ENCODE assay signal across 26 mouse cellular contexts in the genomic region with DNA sequence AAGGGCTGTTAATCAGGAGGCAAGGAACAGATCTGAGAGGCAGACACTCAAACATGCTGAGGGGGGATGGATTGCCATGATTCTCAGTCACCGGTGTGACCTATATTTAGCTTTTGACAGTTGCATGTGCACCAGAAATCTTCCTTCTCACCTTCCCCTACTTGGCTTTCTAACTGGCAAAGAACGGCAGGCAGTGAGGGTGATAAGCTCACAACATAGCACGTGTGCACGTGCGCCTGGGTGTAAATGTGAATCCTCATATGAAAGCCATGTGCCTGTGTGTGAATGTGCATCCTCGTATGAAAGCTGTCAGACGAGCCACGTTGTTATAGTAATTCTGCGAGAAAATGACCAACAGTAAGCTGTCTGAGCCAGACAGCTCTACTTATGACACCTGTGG.
A peak's percentile ranks its signal among the peaks of the same experiment; 100 is the strongest.
DNase-seq lines count a peak whose midpoint lies in the region; ATAC-seq and TF ChIP-seq lines count a peak whose summit lies in the region.
"Had no signal": no experiment of that assay in that cellular context is flagged by ENCODE, and none has a peak within 500 bp of the region (broad histone marks: within the 10 kb centered on the region; RNA-seq: fewer than 3 reads in every experiment).

No protein-coding gene starts in this region.

- TF ChIP-seq CTCF in left cerebral cortex, adult 2 months (IDR thresholded peaks at IDR 0.05), result no peak

- no peaks in the 10 kb centered on the region for H3K27me3 ChIP-seq in forebrain, embryonic 14.5 days (replicated peaks; ENCODE audit: control insufficient read depth, insufficient read depth, low read length)
- H3K27me3 ChIP-seq in forebrain, embryonic 11.5 days (ENCODE audit: control insufficient read depth, insufficient read depth, low read length), result no peaks in the 10 kb centered on the region
- no peaks in the 10 kb centered on the region for H3K27me3 ChIP-seq in kidney, embryonic 15.5 days
- H3K27me3 ChIP-seq: heart, embryonic 12.5 days; intestine, embryonic 15.5 days; liver, embryonic 15.5 days; lung, embryonic 15.5 days; midbrain, embryonic 12.5 days; stomach, embryonic 15.5 days had no signal

- 91% methylated on average over 9 of the region's 9 CpGs for WGBS in forebrain, embryonic 14.5 days
- 91% methylated on average over 9 of the region's 9 CpGs for WGBS in forebrain, embryonic 11.5 days
- WGBS in kidney, embryonic 15.5 days, result 86% methylated on average over 9 of the region's 9 CpGs

- intact Hi-C loops in left cerebral cortex, adult 2 months (cut with DNase I), result loop anchor here (5.0 kb wide), 2 partner anchors 84 to 149 kb away; no protein-coding TSS in a partner anchor
- intact Hi-C loops in left cerebral cortex, postnatal 4 days (cut with DNase I), result loop anchor here (5.0 kb wide), 1 partner anchor 124 kb away; no protein-coding TSS in a partner anchor
- intact Hi-C loops in left cerebral cortex, postnatal 14 days (cut with DNase I), result loop anchor here (5.0 kb wide), 1 partner anchor 129 kb away; no protein-coding TSS in a partner anchor

- H3K36me3 ChIP-seq in forebrain, embryonic 14.5 days (ENCODE audit: control insufficient read depth, insufficient read depth, low read length), result no peaks in the 10 kb centered on the region
- no peaks in the 10 kb centered on the region for H3K36me3 ChIP-seq in forebrain, embryonic 11.5 days (ENCODE audit: control insufficient read depth, insufficient read depth, low read length)
- H3K36me3 ChIP-seq in kidney, embryonic 15.5 days, result no peaks in the 10 kb centered on the region
- H3K36me3 ChIP-seq: heart, embryonic 12.5 days; hindbrain, embryonic 10.5 days; intestine, embryonic 15.5 days; limb, embryonic 10.5 days; liver, embryonic 15.5 days; lung, embryonic 15.5 days; midbrain, embryonic 12.5 days; stomach, embryonic 15.5 days had no signal

- H3K4me3 ChIP-seq in forebrain, embryonic 14.5 days (ENCODE audit: low read depth, low read length), result no peak overlapping the region
- no peak overlapping the region for H3K4me3 ChIP-seq in forebrain, embryonic 11.5 days (ENCODE audit: low read depth, low read length)
- no peak overlapping the region for H3K4me3 ChIP-seq in left cerebral cortex, adult 2 months
- no peak overlapping the region for H3K4me3 ChIP-seq in kidney, embryonic 15.5 days (replicated peaks)
- H3K4me3 ChIP-seq: heart, embryonic 12.5 days; hindbrain, embryonic 10.5 days; intestine, embryonic 15.5 days; limb, embryonic 10.5 days; liver, embryonic 15.5 days; lung, embryonic 15.5 days; midbrain, embryonic 12.5 days; stomach, embryonic 15.5 days had no signal

- DNase-seq in forebrain, embryonic 14.5 days (ENCODE audit: low spot score), result peak; percentile 25
- DNase-seq in forebrain, embryonic 11.5 days (ENCODE audit: low spot score), result no peak
- no peak for DNase-seq in left cerebral cortex, adult 2 months (ENCODE audit: extremely low spot score in 1 of 2, low spot score in 2 of 2)
- DNase-seq in left cerebral cortex, postnatal 4 days, result no peak
- peak; percentile 28 to 78 for DNase-seq in left cerebral cortex, postnatal 14 days (ENCODE audit: low spot score in 2 of 2)
- DNase-seq in lung, postnatal 25 days (ENCODE audit: low spot score), result no peak
- DNase-seq: adrenal gland, postnatal 14 days; cerebellum, adult 11 months; cerebellum, adult 9-11 months; gastrocnemius, postnatal 10 days; heart, postnatal 10 days; kidney, adult 8-10 months; kidney, postnatal 14 days; liver; thymus, postnatal 36 days had no signal

- ATAC-seq in forebrain, embryonic 14.5 days, result no peak; the same call in 1 of the 2 replicates
- ATAC-seq in forebrain, embryonic 11.5 days (replicated peaks; ENCODE audit: low FRiP score), result no peak
- ATAC-seq in kidney, embryonic 15.5 days (replicated peaks; ENCODE audit: low FRiP score), result no peak
- ATAC-seq: hindbrain, embryonic 16.5 days; intestine, embryonic 15.5 days had no signal

- no peaks in the 10 kb centered on the region for H3K4me1 ChIP-seq in forebrain, embryonic 14.5 days (ENCODE audit: control insufficient read depth, insufficient read depth, low read length)
- H3K4me1 ChIP-seq in forebrain, embryonic 11.5 days (replicated peaks; ENCODE audit: control insufficient read depth, insufficient read depth, low read length), result no peaks in the 10 kb centered on the region
- no peaks in the 10 kb centered on the region for H3K4me1 ChIP-seq in kidney, embryonic 15.5 days
- H3K4me1 ChIP-seq: hindbrain, embryonic 10.5 days; intestine, embryonic 15.5 days; limb, embryonic 10.5 days; liver, embryonic 15.5 days; lung, embryonic 15.5 days; midbrain, embryonic 12.5 days; stomach, embryonic 15.5 days had no signal

- no peak overlapping the region for H3K9ac ChIP-seq in forebrain, embryonic 14.5 days (ENCODE audit: low read length)
- H3K9ac ChIP-seq in forebrain, embryonic 11.5 days (ENCODE audit: low read length), result no peak overlapping the region
- H3K9ac ChIP-seq in kidney, embryonic 15.5 days, result no peak overlapping the region
- H3K9ac ChIP-seq: heart, embryonic 12.5 days; intestine, embryonic 15.5 days; liver, embryonic 15.5 days; lung, embryonic 15.5 days; midbrain, embryonic 12.5 days; stomach, embryonic 15.5 days had no signal

- no peak overlapping the region for H3K27ac ChIP-seq in forebrain, embryonic 14.5 days (ENCODE audit: low read depth, low read length)
- H3K27ac ChIP-seq in forebrain, embryonic 11.5 days (ENCODE audit: low read depth, low read length), result no peak overlapping the region
- 0 out of 2 replicates have a peak overlapping the region, but pooled peaks have one; percentile 16 for H3K27ac ChIP-seq in left cerebral cortex, adult 2 months
- H3K27ac ChIP-seq in kidney, embryonic 15.5 days, result no peak overlapping the region
- H3K27ac ChIP-seq: hindbrain, embryonic 10.5 days; intestine, embryonic 15.5 days; limb, embryonic 10.5 days; liver, embryonic 15.5 days; lung, embryonic 15.5 days; macrophage; midbrain, embryonic 12.5 days; stomach, embryonic 15.5 days had no signal

- no peaks in the 10 kb centered on the region for H3K9me3 ChIP-seq in forebrain, embryonic 14.5 days (replicated peaks; ENCODE audit: control insufficient read depth, low read length)
- H3K9me3 ChIP-seq in forebrain, embryonic 11.5 days (ENCODE audit: control insufficient read depth, low read length), result no peaks in the 10 kb centered on the region
- H3K9me3 ChIP-seq in kidney, embryonic 15.5 days (replicated peaks), result no peaks in the 10 kb centered on the region
- H3K9me3 ChIP-seq: heart, embryonic 12.5 days; hindbrain, embryonic 10.5 days; intestine, embryonic 15.5 days; limb, embryonic 10.5 days; liver, embryonic 15.5 days; lung, embryonic 15.5 days; midbrain, embryonic 12.5 days; stomach, embryonic 15.5 days had no signal

- H3K4me2 ChIP-seq in forebrain, embryonic 14.5 days (ENCODE audit: low read length), result no peak overlapping the region
- H3K4me2 ChIP-seq in forebrain, embryonic 11.5 days (ENCODE audit: low read depth, low read length, severe bottlenecking), result no peak overlapping the region
- H3K4me2 ChIP-seq in kidney, embryonic 15.5 days, result no peak overlapping the region
- H3K4me2 ChIP-seq: heart, embryonic 12.5 days; intestine, embryonic 15.5 days; liver, embryonic 15.5 days; lung, embryonic 15.5 days; midbrain, embryonic 12.5 days; stomach, embryonic 15.5 days had no signal

Comparison
In these comparisons a context has a peak if more than half of its experiments do, and no peak if none do; other contexts are left out.
1. DNase-seq: peak in forebrain, embryonic 14.5 days (single experiment) and left cerebral cortex, postnatal 14 days (2 of 2); none in forebrain, embryonic 11.5 days (single experiment), left cerebral cortex, adult 2 months (0 of 2), left cerebral cortex, postnatal 4 days (single experiment) and lung, postnatal 25 days (single experiment).